Mouse (Mus musculus): ENCODE data around the gene Zfp637.
"Not testable (repeated sequence)": the region's sequence is repeated elsewhere in the genome, so short reads cannot be mapped to it uniquely, and the experiment has no call there.

Gene Zfp637

GRCm38 (mm10) chr6:117862899-117863620, 22.1 kb downstream of the Zfp637 start:
- peak; percentile 33 to 55 for DNase-seq (ENCODE audit: low read depth in 2 of 2, low spot score in 2 of 2)

- DNase-seq (ENCODE audit: low read depth in 2 of 2, low spot score in 2 of 2) = no peak
Observed at GRCm38 (mm10) chr6:117863751-117864150, 22.8 kb downstream of the Zfp637 start.

GRCm38 (mm10) chr6:117868187-117868586, 27.2 kb downstream of the Zfp637 start:
- DNase-seq (ENCODE audit: low read depth in 2 of 2, low spot score in 2 of 2) = no peak

GRCm38 (mm10) chr6:117871034-117871433, 30.1 kb downstream of the Zfp637 start:
- DNase-seq (ENCODE audit: low read depth in 2 of 2, low spot score in 2 of 2) = no peak

- not testable (repeated sequence) for DNase-seq (ENCODE audit: low read depth in 2 of 2, low spot score in 2 of 2)
Observed at GRCm38 (mm10) chr6:117873450-117873849, 32.5 kb downstream of the Zfp637 start.

DNA sequence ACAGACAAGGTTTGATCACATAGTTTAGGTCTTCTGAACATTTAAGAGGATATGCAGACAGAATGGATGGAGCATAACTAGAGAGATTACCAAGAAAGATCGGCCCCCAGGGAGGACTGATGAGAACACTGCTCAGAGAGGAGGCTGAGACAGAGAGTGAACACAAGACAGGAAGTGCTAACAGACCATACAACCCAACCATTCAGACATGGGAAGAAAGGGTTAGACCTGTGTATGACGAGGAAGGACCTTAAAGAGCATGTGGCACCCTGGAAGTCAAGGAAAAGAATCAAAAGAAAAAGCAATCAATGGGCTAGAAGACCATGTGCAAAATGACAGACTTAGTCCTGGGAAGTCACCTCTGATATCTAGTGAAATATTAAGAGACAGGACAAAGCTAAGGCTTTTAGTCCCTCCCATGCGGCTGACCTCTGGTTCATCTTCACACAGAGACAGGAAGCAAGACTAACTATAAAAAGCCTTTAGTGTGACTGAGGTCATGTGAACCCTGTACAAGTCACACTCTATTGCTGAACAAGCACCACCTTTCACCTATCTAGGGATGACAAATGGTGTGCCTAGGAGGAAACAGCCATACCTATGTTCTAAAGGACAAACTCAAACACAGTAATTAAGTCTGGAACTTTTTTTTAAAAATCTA, 33.8 kb downstream of the Zfp637 start:
- no peak for DNase-seq (ENCODE audit: low read depth in 2 of 2, low spot score in 2 of 2)

GRCm38 (mm10) chr6:117878700-117879407, 37.9 kb downstream of the Zfp637 start:
- no peak for DNase-seq (ENCODE audit: low read depth in 2 of 2, low spot score in 2 of 2)

DNA sequence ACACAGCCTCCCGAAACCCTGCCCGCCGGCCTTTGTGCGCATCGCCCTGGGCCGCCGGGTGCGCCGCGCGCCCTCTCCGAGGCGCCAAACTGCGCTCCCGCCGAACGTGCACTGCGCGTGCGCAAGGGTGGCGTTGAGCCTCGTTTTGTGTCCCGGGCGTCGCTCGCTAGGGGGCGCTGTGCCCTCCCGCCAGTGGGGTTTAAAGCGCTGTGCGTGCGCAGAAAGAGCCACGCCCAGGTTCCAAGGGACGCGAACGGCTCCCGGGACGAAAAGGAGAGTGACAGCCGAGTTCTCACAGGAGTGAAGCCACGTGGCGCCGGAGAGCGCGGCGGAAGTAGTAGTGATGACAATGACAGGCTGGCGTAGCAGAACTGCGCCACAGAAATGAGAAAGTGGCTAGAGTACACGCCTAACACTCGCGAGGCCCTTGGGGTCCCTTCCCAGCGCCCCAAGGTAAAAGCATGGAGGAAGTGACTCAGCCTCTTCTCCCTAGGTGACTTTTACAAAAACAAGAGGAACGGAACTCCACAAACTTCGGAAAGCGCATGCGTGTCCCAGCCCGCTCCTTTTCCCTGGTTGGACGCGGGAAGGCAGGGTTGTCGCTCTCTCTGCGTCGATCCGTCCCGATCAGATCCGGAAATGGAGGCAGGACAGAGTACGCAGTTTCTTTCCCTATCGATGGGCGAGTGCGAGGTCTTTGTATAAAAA, 38.6 kb downstream of the Zfp637 start:
- peak; percentile 99 to 100 for DNase-seq (ENCODE audit: low read depth in 2 of 2, low spot score in 2 of 2)

DNA sequence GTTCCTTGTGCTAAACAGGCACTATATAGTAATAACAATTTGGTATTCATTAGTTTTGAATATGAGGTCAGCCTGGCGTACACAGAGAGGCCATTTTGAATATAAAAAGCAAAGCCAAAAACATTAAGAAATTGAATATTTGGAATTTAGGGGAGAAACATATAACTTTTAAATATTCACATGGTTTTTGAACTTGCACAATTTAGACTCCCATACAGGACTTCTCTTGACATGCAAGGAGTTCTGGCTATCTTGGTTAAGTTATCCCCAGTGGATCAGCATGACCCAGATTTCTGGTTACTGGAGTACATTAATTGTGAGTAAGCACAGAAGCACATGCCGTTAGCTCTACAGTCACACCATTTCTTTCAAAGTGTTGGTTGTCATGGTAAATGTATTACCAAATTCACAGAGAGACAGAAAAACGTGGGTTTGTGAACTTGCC, 39.4 kb downstream of the Zfp637 start:
- DNase-seq (ENCODE audit: low read depth in 2 of 2, low spot score in 2 of 2) = no peak

DNA sequence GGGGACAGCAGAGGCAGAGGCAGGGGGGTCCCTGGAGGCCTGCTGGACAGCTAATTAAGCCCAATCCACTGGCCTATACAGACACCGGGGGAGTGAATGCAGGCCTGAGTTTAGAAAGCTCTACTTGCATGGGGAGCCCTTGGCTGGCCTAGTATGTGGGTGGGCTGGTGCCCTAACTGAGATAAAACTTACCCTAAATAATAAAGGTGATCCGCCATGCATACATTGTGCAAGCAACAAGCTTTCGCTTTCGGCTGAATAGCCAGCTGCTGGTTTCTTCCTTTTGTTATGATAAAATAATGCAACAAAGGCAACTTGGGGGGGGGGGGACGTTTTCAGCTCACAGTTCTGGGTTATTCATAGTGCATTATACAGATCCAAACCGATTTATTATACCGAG, 40.2 kb downstream of the Zfp637 start:
- DNase-seq (ENCODE audit: low read depth in 2 of 2, low spot score in 2 of 2) = no peak

DNA sequence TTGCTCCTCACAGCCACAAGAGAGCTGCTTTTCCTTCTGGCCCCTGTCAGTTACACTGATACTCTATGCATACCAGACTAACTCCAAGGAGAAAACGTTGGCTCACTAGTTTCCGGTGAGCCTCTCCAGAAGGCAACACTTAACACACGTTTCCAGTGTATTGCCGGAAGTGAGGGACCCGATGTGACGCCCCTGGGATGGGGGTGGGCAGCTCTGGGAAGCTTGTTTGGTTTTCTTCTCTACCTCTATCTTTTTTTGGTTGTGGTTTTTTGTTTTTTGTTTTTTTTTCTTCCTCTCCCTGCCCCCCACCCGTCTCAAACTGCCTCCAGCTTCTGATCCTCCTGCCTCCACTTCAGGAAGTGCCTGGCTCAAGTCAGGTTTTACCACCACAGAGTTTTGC, 41.0 kb downstream of the Zfp637 start:
- DNase-seq (ENCODE audit: low read depth in 2 of 2, low spot score in 2 of 2) = peak; percentile 59 to 77

DNA sequence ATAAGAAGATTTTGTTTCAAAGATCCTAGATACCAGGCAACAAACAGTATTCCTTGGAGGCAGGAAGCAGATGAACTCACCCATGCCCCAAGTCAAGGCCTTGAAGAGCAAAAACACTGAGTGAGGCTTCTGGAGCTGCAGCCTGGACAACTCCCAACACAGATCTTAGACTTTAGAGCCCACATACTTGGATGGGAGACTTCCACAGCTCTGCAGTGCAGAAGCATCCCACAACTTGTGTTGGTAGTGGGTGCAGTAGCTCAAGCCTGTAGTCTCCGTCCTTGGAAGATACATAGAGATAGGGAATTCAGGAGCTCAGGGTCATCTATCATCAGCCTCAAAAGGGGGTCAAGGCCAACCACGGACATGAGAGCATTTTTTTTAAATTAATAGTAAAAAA, 45.0 kb downstream of the Zfp637 start:
- DNase-seq (ENCODE audit: low read depth in 2 of 2, low spot score in 2 of 2) = no peak

DNA sequence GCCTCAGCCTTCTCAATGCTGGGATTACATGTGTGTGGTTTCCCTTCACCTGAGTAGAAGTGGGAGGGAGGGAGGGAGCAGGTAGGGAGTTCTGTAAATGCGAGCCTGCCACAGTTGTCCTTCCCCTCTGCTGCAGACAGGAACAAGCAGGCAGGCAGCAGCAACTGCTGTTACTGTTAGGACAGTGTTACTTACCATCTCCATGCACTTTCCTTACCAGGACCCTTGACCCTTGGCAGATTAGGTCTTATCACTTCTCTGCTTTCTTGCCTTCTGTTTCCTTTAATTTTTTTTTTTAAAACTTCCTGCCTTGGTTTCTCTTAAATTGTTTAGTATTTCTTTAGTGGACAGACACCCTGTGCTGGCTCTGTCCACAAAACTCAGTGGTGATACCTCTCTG, 47.1 kb downstream of the Zfp637 start:
- no peak for DNase-seq (ENCODE audit: low read depth in 2 of 2, low spot score in 2 of 2)

- no peak for DNase-seq (ENCODE audit: low read depth in 2 of 2, low spot score in 2 of 2)
Observed at GRCm38 (mm10) chr6:117888642-117889096, 47.7 kb downstream of the Zfp637 start.

GRCm38 (mm10) chr6:117890257-117890656, 49.3 kb downstream of the Zfp637 start:
- DNase-seq (ENCODE audit: low read depth in 2 of 2, low spot score in 2 of 2) = peak; percentile 58 to 64

DNA sequence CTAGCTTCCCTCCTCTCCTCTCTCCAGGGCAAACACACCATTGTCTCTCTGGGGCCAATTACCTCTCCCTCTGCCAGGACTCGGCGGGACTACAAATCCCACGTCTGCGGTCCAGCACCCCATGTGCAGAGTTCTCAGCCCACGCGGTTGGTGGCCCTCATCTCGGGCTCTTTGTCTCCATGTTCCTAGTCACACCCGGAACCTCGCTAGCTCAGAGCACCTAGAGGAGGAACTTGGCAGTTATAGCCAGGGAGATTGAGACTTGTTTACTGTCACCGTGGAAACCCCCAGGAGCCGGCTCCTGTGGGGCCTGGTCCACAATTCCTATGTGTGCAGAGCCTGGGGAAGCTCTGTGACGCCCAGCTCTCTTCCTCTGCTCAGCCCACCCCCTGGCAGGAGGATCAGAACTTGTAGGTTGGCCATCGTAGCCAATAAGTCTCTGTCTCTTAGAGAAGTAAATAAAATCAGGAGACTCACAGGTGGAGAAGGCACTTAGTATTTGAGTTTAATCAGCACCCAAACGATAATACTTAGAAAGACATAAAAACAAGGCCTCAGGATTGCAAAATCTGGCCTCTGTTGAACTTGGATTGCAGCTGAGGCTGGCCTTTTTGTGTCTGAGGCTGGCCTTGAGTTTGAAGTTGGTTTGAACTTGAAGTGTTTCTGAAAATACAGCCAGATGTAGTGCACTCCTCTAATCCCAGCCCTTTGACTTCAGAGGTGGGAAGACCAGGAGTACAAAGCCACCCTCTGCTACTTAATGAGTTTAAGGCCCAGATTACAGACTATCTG, 50.6 kb downstream of the Zfp637 start:
- peak in 1 of 2 experiments; percentile 27 for DNase-seq (ENCODE audit: low read depth in 2 of 2, low spot score in 2 of 2)

GRCm38 (mm10) chr6:117892386-117892785, 51.4 kb downstream of the Zfp637 start:
- DNase-seq (ENCODE audit: low read depth in 2 of 2, low spot score in 2 of 2) = no peak

GRCm38 (mm10) chr6:117893435-117893834, 52.5 kb downstream of the Zfp637 start:
- DNase-seq (ENCODE audit: low read depth in 2 of 2, low spot score in 2 of 2) = no peak

Measured in CD8-positive naive resting alpha-beta T cell, adult 2 months (primary cell).